Mouse (Mus musculus) kidney, adult 8-10 months (tissue): ENCODE measurements at regions not wholly inside any gene's neighbourhood (a gene's known extent, or its start where the extent isn't known, plus 50 kb on each side); places are given as distances from the start of the nearest gene placed in this dataset.

Experiments
- DNase-seq, 2 experiments: peaks; one replicate each; pipeline ENCODE4 v3.0.0; 2022

DNA sequence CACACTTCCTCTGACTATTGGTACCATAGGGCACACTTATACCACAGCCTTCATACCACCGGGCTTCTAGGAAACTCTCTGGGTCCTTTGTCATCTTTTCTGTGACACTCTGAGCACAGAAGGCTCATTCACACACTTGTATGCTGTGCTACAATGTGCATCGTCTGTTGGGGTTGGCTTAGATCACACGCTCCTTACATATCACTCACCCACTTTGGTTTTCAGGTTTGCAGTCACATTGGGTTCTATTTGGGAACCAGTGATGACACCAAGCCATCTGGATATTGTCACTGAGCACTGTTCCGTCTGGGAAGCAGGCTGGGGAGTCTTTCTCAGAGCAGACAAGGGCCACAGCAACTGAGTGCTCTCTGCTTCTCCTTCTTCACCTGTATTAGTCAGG lies 74.1 kb upstream of the Vldlr start:
- no peak for DNase-seq

DNA sequence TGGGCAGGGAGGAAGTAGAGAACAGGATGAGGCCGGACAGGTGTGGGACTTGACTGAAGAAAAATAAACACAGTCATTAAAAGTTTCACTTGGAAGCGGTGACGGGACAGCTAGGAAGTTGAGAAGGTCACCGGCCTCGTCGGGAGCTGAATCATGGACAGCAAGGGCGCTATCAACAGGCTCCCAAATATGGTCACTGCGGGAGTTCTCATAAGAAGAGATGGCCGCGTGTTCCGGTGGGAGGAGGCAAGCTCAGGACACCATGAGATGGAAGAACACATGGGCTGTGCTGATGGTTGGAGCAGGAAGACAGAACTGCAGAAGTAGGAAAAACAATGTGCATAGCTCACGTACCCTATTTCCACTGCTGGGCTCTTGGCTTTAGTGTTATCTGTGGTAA lies 68.9 kb upstream of the Vldlr start:
- DNase-seq: peak in 1 of 2 experiments; percentile 12

DNA sequence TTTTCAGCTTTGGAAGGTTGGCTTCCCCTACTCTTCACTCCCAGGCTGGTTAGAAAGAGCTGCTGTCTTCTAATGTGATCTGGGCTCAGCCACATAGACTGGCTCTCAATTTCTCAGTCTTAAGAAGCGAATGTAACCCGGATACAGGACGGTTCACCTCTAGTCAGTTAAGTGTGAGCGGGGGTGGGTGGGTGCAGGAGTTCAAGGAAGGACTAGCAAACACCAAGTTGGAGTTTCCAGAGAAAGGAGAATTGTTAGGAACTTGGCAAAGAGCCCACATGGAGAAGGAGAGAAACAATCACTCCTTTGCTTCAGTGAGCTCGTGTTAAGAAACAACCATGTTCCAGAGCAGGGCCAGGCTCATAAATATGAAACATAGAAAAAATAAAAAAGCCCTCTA lies 68.0 kb upstream of the Vldlr start:
- DNase-seq: no peak

- no peak for DNase-seq
These were observed 66.7 kb upstream of the Vldlr start for GRCm38 (mm10) chr19:27149567-27149966.

DNA sequence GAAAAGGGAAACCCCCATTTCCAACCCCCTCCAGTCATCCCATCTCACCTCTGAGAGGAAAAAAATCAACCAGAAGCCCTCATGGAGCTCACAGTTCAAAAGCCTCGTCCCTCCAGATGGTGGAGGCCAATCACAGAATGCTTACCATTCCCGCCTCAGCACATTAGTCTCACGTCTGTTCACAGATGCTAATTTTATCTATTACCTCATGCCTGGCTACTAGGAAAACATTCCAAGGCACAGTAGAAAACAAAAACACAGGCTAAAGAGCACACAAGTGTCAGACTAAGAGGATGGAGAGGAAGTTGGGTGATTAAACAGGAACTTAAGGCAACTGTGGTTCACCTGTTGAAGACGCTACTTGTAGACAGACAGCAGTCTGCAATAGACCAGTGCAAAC lies 54.4 kb upstream of the Vldlr start:
- no peak for DNase-seq
